Mouse (Mus musculus) forebrain, embryonic 16.5 days (tissue): Measurements from ENCODE around the gene Lysmd3. TPM values are rescaled to one million over a fixed set of nuclear protein-coding genes. Genes with fewer than 3 reads are reported as not detected.

Experiments used
- ATAC-seq: fragments of 200-750 bp; cut with Nextera tagmentation; 2 replicates; pipeline ENCODE4 v1.8.0; 2017; ENCODE audit warnings: mild to moderate bottlenecking, moderate library complexity
- H3K27ac ChIP-seq: fragments of 300-500 bp; sonication (generic); 2 replicates; pipeline ENCODE4 v1.5.1; 2014; ENCODE audit warnings: low read length, control low read depth
- H3K27me3 ChIP-seq: fragments of 300-500 bp; sonication (generic); replicated peaks from 2 replicates; pipeline ENCODE4 v1.6.1; 2014; ENCODE audit warnings: low read length; ENCODE audit not compliant: control insufficient read depth, insufficient read depth
- H3K36me3 ChIP-seq: fragments of 300-500 bp; sonication (generic); 2 replicates; pipeline ENCODE4 v1.6.1; 2014; ENCODE audit not compliant: control insufficient read depth, insufficient read depth
- H3K4me1 ChIP-seq: fragments of 300-500 bp; sonication (generic); replicated peaks from 2 replicates; pipeline ENCODE4 v1.6.1; 2014; ENCODE audit warnings: low read length; ENCODE audit not compliant: control insufficient read depth, insufficient read depth
- H3K4me2 ChIP-seq: fragments of 300-500 bp; sonication (generic); 2 replicates; pipeline ENCODE4 v1.6.1; 2014; ENCODE audit warnings: mild to moderate bottlenecking, low read length, control low read depth
- H3K4me3 ChIP-seq: fragments of 300-500 bp; sonication (generic); replicated peaks from 2 replicates; pipeline ENCODE4 v1.5.1; 2014; ENCODE audit warnings: mild to moderate bottlenecking, low read length, control low read depth
- H3K9ac ChIP-seq: fragments of 300-500 bp; sonication (generic); replicated peaks from 2 replicates; pipeline ENCODE4 v1.6.1; 2014; ENCODE audit warnings: low read depth, low read length, control low read depth
- H3K9me3 ChIP-seq: fragments of 300-500 bp; sonication (generic); 2 replicates; pipeline ENCODE4 v1.6.1; 2016; ENCODE audit warnings: low read length; ENCODE audit not compliant: control insufficient read depth
- WGBS: fragments of 180-500 bp; shearing (Covaris S2); extraction: QIAGEN DNeasy Blood & Tissue Kit; methylation state at CpG from one replicate; pipeline ENCODE4 v1.1.7; 2014; 5-methylcytosine and 5-hydroxymethylcytosine counted together
- polyA plus RNA-seq: library from polyadenylated mRNA; unstranded; fragments of >200 nt; fragmentation: Nextera tagmentation; extraction: Ambion mirVana; gene quantifications from 2 replicates; pipeline ENCODE4 v1.2.1, GENCODE M21; 2015

The Lysmd3 gene
- polyA plus RNA-seq, 1 experiment from 2014 or later, result 20.3 TPM

DNA sequence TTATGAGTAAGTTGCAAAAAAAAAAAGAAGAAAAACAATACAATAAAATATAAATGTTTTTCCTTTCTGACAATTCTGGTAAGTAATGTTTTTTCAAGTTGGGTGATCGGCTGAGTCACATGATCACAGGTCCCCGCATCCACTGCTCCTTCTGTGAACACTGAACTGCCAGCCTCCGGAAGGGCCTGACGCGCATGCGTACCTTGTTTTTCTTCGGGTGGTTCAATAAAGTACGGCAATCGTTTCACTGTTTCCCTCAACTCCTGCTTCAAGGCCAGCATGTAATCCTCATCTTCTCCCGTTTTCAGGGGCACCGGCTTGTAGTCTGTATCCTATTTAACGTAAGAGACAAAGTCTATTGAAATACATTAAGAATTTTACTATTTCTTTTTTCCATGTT lies 37.0 kb downstream of the Lysmd3 start:
- H3K4me1 ChIP-seq, result no peaks in the 10 kb centered on the region
- no peaks in the 10 kb centered on the region for H3K27me3 ChIP-seq
- H3K4me3 ChIP-seq, result no peak overlapping the region
- H3K9ac ChIP-seq, result no peak overlapping the region
- H3K36me3 ChIP-seq, result no peaks in the 10 kb centered on the region
- WGBS, result 93% methylated on average over 12 of the region's 12 CpGs
- no peak overlapping the region for H3K4me2 ChIP-seq
- H3K27ac ChIP-seq, result no peak overlapping the region
- no peaks in the 10 kb centered on the region for H3K9me3 ChIP-seq
- ATAC-seq, result no peak

- no peak overlapping the region for H3K4me3 ChIP-seq
- no peaks in the 10 kb centered on the region for H3K4me1 ChIP-seq
- no peak overlapping the region for H3K4me2 ChIP-seq
- ATAC-seq, result no peak
- 53% methylated on average over 7 of the region's 7 CpGs for WGBS
- H3K9ac ChIP-seq, result no peak overlapping the region
- H3K9me3 ChIP-seq, result no peaks in the 10 kb centered on the region
- no peaks in the 10 kb centered on the region for H3K27me3 ChIP-seq
- H3K27ac ChIP-seq, result no peak overlapping the region
- H3K36me3 ChIP-seq, result no peaks in the 10 kb centered on the region
Observed at GRCm38 (mm10) chr13:81703148-81703547, 45.7 kb downstream of the Lysmd3 start.

DNA sequence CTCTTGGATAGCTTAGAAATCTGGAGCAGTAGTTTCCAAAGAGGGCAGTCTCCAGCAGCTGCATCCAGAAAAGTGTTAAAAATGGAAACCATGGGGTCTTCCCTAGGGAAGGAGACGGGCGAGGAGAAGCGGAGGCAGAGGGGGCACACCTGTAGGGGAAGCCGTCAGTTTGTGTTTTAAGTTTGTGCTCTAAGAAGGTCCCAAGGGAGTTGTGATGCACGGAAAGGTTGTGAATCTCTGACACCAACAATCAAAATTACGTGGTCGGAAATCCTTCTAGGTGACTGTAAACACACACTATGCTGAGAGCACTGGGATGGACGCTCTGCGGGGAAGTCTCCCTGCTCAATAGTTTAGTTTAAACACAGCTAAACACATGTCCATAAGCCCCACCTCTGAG lies 46.2 kb downstream of the Lysmd3 start:
- no peak overlapping the region for H3K27ac ChIP-seq
- ATAC-seq, result no peak
- 82% methylated on average over 9 of the region's 9 CpGs for WGBS
- H3K9me3 ChIP-seq, result no peaks in the 10 kb centered on the region
- H3K36me3 ChIP-seq, result no peaks in the 10 kb centered on the region
- H3K4me3 ChIP-seq, result no peak overlapping the region
- H3K4me1 ChIP-seq, result no peaks in the 10 kb centered on the region
- H3K27me3 ChIP-seq, result no peaks in the 10 kb centered on the region
- no peak overlapping the region for H3K4me2 ChIP-seq
- H3K9ac ChIP-seq, result no peak overlapping the region

GRCm38 (mm10) chr13:81706311-81706710 lies 48.8 kb downstream of the Lysmd3 start:
- Histone ChIP-seq H3K9ac (no peak overlapping the region), H3K4me2 (no peak overlapping the region), H3K36me3 (no peaks in the 10 kb centered on the region), H3K4me1 (peaks cover 8% of the 10 kb centered on the region), H3K27me3 (no peaks in the 10 kb centered on the region), H3K27ac (no peak overlapping the region), H3K4me3 (no peak overlapping the region), H3K9me3 (no peaks in the 10 kb centered on the region)
- ATAC-seq, result no peak
- WGBS, result 95% methylated on average over 5 of the region's 5 CpGs

- 16% methylated on average over 4 of the region's 4 CpGs for WGBS
- H3K36me3 ChIP-seq, result no peaks in the 10 kb centered on the region
- H3K4me1 ChIP-seq, result peaks cover 19% of the 10 kb centered on the region
- no peak for ATAC-seq
- no peaks in the 10 kb centered on the region for H3K27me3 ChIP-seq
- no peaks in the 10 kb centered on the region; the same call in 1 of the 2 replicates for H3K9me3 ChIP-seq
- H3K4me3 ChIP-seq, result peak overlapping the region; percentile 85
- peak overlapping the region; percentile 86 for H3K4me2 ChIP-seq
- H3K9ac ChIP-seq, result no peak overlapping the region
- no peak overlapping the region for H3K27ac ChIP-seq
Observed at GRCm38 (mm10) chr13:81709805-81710204, 52.3 kb downstream of the Lysmd3 start.

DNA sequence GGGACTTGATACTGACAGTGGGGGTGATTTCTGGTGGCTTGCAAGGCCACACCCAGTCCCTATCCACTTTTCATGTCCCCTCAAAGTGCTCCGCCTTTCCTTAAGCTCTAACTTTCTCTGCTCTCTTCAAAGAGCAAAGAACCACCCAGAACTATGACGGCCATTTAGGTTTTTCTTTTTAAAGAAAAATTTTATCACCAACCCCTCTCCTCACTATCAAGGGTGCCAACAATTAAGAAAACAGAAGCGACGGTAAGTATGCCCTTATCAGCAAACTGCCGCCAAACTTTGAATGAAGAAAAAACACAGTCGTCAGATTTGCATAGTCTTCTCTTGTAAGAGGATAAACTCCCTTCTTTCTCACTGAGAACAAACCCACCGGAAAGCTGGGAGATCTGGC lies 52.8 kb downstream of the Lysmd3 start:
- WGBS, result under 1% methylated on average over 7 of the region's 7 CpGs
- ATAC-seq, result no peak
- H3K36me3 ChIP-seq, result no peaks in the 10 kb centered on the region
- H3K9me3 ChIP-seq, result no peaks in the 10 kb centered on the region; the same call in 1 of the 2 replicates
- H3K4me2 ChIP-seq, result peak overlapping the region; percentile 86
- peak overlapping the region; percentile 79 for H3K9ac ChIP-seq
- peak overlapping the region; percentile 85 for H3K4me3 ChIP-seq
- peaks cover 19% of the 10 kb centered on the region for H3K4me1 ChIP-seq
- H3K27ac ChIP-seq, result no peak overlapping the region
- H3K27me3 ChIP-seq, result no peaks in the 10 kb centered on the region

DNA sequence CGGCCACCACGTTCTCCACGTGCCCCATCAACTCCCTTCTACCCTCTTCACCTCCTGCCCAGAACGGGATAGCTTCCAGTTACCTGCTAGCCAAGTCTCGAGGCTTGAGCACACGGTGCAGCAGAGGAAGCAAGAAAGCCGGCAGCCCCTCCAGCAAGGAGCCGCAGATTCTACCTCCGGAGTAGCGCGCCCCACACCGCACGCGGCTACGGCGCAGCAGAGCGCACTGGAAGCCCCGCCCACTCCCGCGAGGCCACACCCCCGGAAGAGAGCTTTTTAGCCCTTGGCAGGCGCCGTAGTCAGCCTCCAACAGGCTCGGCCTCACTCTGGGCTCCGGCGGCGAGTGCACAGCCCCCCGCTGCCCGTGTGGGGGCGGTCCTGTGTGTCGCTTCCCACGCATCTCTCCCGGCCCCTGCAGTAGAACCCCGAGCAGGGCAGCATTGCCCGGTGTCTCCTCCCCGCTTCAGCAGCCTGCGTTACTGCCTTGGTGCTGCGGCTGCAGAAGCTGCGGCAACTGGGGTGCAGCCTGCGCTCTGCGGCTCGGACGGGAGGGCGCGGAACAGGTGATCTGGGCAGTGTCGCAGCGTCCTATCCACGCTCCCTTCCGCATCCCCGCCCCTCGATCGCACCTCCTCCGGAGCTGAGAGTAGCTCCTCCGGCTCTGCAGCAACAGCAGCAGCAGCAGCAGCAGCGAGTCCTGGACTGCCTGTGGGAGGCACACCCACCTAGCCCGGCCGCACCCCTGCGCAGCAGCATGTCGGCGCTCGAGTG lies 53.5 kb downstream of the Lysmd3 start, which contains the start of the genes Polr3g and Mblac2:
Gene Polr3g (minus strand): TSS at position 239 of the 771 bp plus-strand sequence.
Gene Mblac2 (plus strand): TSS at position 567 of the 771 bp plus-strand sequence.
- peak; percentile 97 for ATAC-seq
- H3K27ac ChIP-seq, result peak within 1 kb of the TSS; percentile 85
- H3K36me3 ChIP-seq, result no peaks in the 10 kb centered on the region
- peaks cover 19% of the 10 kb centered on the region for H3K4me1 ChIP-seq
- H3K4me3 ChIP-seq, result peak within 1 kb of the TSS; percentile 85
- no peaks in the 10 kb centered on the region for H3K27me3 ChIP-seq
- no peaks in the 10 kb centered on the region; the same call in 1 of the 2 replicates for H3K9me3 ChIP-seq
- peak within 1 kb of the TSS; percentile 79 for H3K9ac ChIP-seq
- H3K4me2 ChIP-seq, result peak within 1 kb of the TSS; percentile 86
- WGBS, result under 1% methylated on average over 61 of the region's 61 CpGs

DNA sequence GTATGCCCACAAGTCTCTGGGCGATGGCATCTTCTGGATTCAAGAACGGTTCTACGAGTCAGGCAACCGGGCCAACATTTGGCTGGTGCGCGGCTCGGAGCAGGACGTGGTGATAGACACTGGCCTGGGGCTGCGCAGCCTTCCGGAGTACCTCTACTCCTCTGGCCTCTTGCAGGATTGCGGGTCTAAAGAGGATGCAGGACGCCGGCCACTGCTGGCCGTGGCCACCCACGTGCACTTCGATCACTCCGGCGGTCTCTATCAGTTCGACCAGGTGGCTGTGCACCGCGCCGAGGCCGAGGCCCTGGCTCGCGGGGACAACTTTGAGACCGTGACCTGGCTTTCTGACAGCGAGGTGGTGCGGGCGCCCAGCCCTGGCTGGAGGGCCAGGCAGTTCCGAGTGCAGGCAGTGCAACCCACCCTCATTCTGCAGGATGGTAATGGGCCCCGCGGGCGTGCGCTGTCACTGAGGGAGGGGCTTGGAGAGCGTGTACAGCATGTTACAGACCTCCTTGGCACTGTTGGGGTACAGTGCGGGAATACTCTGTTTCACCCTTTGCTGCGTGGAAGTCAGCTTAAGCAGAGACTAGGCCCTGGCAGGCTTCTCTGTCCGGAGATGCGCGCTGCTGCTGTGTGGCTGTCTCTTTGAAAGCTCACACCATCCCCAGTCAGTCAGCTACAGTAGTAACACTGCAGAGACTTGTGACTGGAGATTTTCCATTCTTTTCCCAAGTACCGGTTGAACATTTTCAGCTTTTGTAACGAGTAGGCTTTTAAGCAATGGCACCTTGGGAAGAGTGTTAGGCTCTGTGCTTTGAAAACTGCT lies 54.3 kb downstream of the Lysmd3 start:
- peak overlapping the region; percentile 79 for H3K9ac ChIP-seq
- H3K36me3 ChIP-seq, result no peaks in the 10 kb centered on the region
- peak; percentile 38 for ATAC-seq
- H3K4me3 ChIP-seq, result peak overlapping the region; percentile 85
- no peaks in the 10 kb centered on the region for H3K27me3 ChIP-seq
- H3K4me2 ChIP-seq, result peak overlapping the region; percentile 86
- peak overlapping the region; percentile 85 for H3K27ac ChIP-seq
- H3K9me3 ChIP-seq, result no peaks in the 10 kb centered on the region; the same call in 1 of the 2 replicates
- H3K4me1 ChIP-seq, result peaks cover 19% of the 10 kb centered on the region
- WGBS, result under 1% methylated on average over 42 of the region's 42 CpGs

GRCm38 (mm10) chr13:81713896-81714295 lies 56.4 kb downstream of the Lysmd3 start:
- H3K27me3 ChIP-seq, result no peaks in the 10 kb centered on the region
- H3K9ac ChIP-seq, result no peak overlapping the region
- 96% methylated on average over 1 of the region's 1 CpGs for WGBS
- H3K36me3 ChIP-seq, result no peaks in the 10 kb centered on the region
- H3K9me3 ChIP-seq, result no peaks in the 10 kb centered on the region; the same call in 1 of the 2 replicates
- H3K27ac ChIP-seq, result no peak overlapping the region
- no peak for ATAC-seq
- H3K4me1 ChIP-seq, result peaks cover 19% of the 10 kb centered on the region
- H3K4me3 ChIP-seq, result no peak overlapping the region
- H3K4me2 ChIP-seq, result no peak overlapping the region
